In the genomic region with DNA sequence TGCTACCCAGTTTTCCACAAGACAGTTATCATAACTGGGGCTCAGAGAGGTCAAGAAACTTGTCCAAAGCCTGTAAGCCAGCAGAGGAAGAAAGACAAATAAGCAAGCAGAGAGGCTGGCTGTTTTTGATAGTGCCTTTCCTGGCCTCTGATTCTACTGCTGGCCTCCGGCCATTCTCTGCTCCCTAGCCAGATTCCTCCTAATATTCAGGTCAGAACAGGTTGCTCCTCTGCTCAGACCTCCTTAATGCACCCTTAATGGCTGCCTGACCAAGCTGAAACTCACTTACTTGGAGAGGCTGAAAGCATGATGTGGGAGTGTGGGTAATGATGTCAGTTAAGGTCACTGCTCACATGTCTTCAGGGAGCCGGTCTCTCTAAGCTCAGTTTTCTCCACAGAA, we compare ENCODE assay signal across 27 mouse cellular contexts.
DNase-seq lines count a peak whose midpoint lies in the region; ATAC-seq lines count a peak whose summit lies in the region.
"Had no signal": no experiment of that assay in that cellular context is flagged by ENCODE, and none has a peak within 500 bp of the region (broad histone marks: within the 10 kb centered on the region; RNA-seq: fewer than 3 reads in every experiment).

No protein-coding gene starts in this region.

- no peak for ATAC-seq in hindbrain, embryonic 11.5 days (ENCODE audit: low FRiP score)
- ATAC-seq: intestine, postnatal 0 days; midbrain, embryonic 15.5 days had no signal

- peak; percentile 6 for DNase-seq in adrenal gland, postnatal 25 days
- DNase-seq in adrenal gland, adult 8-10 months, result no peak
- DNase-seq in cerebellum, adult 11-12 months, result peak; percentile 89
- DNase-seq in cerebellum, adult 9-11 months, result peak; percentile 90
- DNase-seq in retina, embryonic 14.5 days (ENCODE audit: low spot score), result peak; percentile 13
- DNase-seq in Muller cell, postnatal 12 days (ENCODE audit: inconsistent ontology term), result no peak
- DNase-seq in ovary, postnatal 14 days (ENCODE audit: low spot score), result no peak
- no peak for DNase-seq in hindbrain, embryonic 11.5 days (ENCODE audit: low spot score)
- DNase-seq: adrenal gland, postnatal 10 days; gastrocnemius, postnatal 10 days; heart, postnatal 36 days; kidney, postnatal 25 days; liver; lung, embryonic 14.5 days; lung, postnatal 14 days; thymus, postnatal 14 days had no signal

- H3K27me3 ChIP-seq in hindbrain, embryonic 11.5 days (ENCODE audit: control insufficient read depth, insufficient read depth, low read length), result no peaks in the 10 kb centered on the region
- H3K27me3 ChIP-seq: CH12.LX; embryonic facial prominence, embryonic 15.5 days; forebrain, embryonic 12.5 days; hindbrain, embryonic 13.5 days; liver, embryonic 15.5 days; midbrain, embryonic 15.5 days had no signal

- no peak overlapping the region for H3K27ac ChIP-seq in hindbrain, embryonic 11.5 days (ENCODE audit: low read depth, low read length)
- H3K27ac ChIP-seq: embryonic facial prominence, embryonic 10.5 days; embryonic facial prominence, embryonic 15.5 days; forebrain, embryonic 12.5 days; hindbrain, embryonic 13.5 days; layer of hippocampus, adult 2 months; liver, embryonic 15.5 days; midbrain, embryonic 10.5 days; midbrain, embryonic 15.5 days had no signal

- no peak overlapping the region for H3K4me3 ChIP-seq in hindbrain, embryonic 11.5 days (ENCODE audit: low read depth, low read length)
- H3K4me3 ChIP-seq: embryonic facial prominence, embryonic 10.5 days; embryonic facial prominence, embryonic 15.5 days; forebrain, embryonic 12.5 days; hindbrain, embryonic 13.5 days; layer of hippocampus, adult 2 months; liver, embryonic 15.5 days; midbrain, embryonic 10.5 days; midbrain, embryonic 15.5 days had no signal

- H3K9ac ChIP-seq in hindbrain, embryonic 11.5 days (ENCODE audit: low read depth, low read length), result no peak overlapping the region
- H3K9ac ChIP-seq: embryonic facial prominence, embryonic 15.5 days; forebrain, embryonic 12.5 days; hindbrain, embryonic 13.5 days; liver, embryonic 15.5 days; lung, embryonic 14.5 days; midbrain, embryonic 15.5 days had no signal

- 88% methylated on average over 2 of the region's 2 CpGs for WGBS in hindbrain, embryonic 11.5 days

- H3K9me3 ChIP-seq in hindbrain, embryonic 11.5 days (ENCODE audit: control insufficient read depth, low read length), result no peaks in the 10 kb centered on the region
- H3K9me3 ChIP-seq: embryonic facial prominence, embryonic 10.5 days; embryonic facial prominence, embryonic 15.5 days; forebrain, embryonic 12.5 days; hindbrain, embryonic 13.5 days; liver, embryonic 15.5 days; midbrain, embryonic 10.5 days; midbrain, embryonic 15.5 days had no signal

- no peak overlapping the region for H3K4me2 ChIP-seq in hindbrain, embryonic 11.5 days (replicated peaks; ENCODE audit: low read depth, low read length)
- H3K4me2 ChIP-seq: embryonic facial prominence, embryonic 15.5 days; forebrain, embryonic 12.5 days; heart, embryonic 11.5 days; hindbrain, embryonic 13.5 days; liver, embryonic 15.5 days; lung, embryonic 14.5 days; midbrain, embryonic 15.5 days had no signal

- no peaks in the 10 kb centered on the region for H3K36me3 ChIP-seq in hindbrain, embryonic 11.5 days (ENCODE audit: control insufficient read depth, insufficient read depth, low read length)
- H3K36me3 ChIP-seq: embryonic facial prominence, embryonic 10.5 days; embryonic facial prominence, embryonic 15.5 days; forebrain, embryonic 12.5 days; hindbrain, embryonic 13.5 days; liver, embryonic 15.5 days; midbrain, embryonic 10.5 days; midbrain, embryonic 15.5 days had no signal

- H3K4me1 ChIP-seq in hindbrain, embryonic 11.5 days (replicated peaks; ENCODE audit: control insufficient read depth, insufficient read depth, low read length), result no peaks in the 10 kb centered on the region
- H3K4me1 ChIP-seq: embryonic facial prominence, embryonic 10.5 days; embryonic facial prominence, embryonic 15.5 days; hindbrain, embryonic 13.5 days; liver, embryonic 15.5 days had no signal

Comparison
In these comparisons a context has a peak if more than half of its experiments do, and no peak if none do; other contexts are left out.
1. DNase-seq: peak in adrenal gland, postnatal 25 days (single experiment), cerebellum, adult 11-12 months (single experiment), cerebellum, adult 9-11 months (single experiment) and retina, embryonic 14.5 days (single experiment); none in adrenal gland, adult 8-10 months (single experiment), Muller cell, postnatal 12 days (single experiment), ovary, postnatal 14 days (single experiment) and hindbrain, embryonic 11.5 days (single experiment).